Mouse (Mus musculus) spleen, adult 18-20 months (tissue): ENCODE data around the gene Chrna9.

Experiments used
- DNase-seq, 2 experiments: peaks; one replicate each; pipeline ENCODE4 v3.0.0; 2022; ENCODE audit warnings: mixed read lengths in 2 of 2

Gene Chrna9

DNA sequence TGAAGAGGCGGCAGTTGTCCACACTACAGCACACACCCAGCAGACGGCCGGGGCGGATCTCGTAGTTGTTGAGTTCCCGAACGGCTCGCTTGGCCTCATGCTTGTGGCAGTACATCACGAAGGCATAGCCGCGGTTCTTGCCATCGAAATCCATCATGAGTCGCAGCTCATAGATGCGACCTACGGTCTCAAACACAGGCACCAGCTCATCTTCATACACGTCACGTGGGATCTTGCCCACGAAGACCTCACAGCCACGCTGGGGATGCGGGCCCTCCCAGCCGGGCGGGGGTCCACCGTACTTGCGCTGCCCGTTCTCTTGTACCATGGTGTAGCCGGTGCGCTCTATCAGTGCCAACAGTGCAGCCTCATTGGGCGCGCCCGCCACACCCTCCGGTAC, 92.1 kb downstream of the Chrna9 start:
- DNase-seq, result no peak
